Mouse (Mus musculus): ENCODE measurements around the gene Ucp3. TPM values are rescaled to one million over a fixed set of nuclear protein-coding genes. Genes with fewer than 3 reads are reported as not detected.

Ucp3 gene
- total RNA-seq (2023), result 0.19 and 0.25 TPM in 2 replicates

DNA sequence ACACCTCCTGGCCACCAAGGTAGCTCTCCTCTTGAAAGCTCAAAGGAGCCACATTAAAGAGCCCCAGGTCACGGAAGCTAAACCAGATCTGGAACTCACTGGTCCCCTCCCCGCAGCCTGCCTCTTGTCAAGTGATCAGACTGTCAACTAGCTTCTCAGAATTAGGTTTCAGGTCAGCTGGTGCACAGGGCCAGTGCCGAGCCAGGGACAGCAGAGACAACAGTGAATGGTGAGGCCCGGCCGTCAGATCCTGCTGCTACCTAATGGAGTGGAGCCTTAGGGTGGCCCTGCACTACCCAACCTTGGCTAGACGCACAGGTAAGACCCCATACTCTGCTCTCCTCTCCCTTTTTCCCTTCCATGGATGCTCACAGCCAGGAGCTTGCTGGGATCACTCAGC lies at the start of gene Ucp3:
Gene Ucp3, plus strand, starts transcription at position 214 of the 400 bp plus-strand sequence.

GRCm38 (mm10) chr7:100493117-100493483 lies 20.3 kb downstream of the Ucp3 start, which contains the start of gene Ucp2:
Gene Ucp2, plus strand, starts transcription at chr7:100493337.

GRCm38 (mm10) chr7:100514573-100514972 lies 41.8 kb downstream of the Ucp3 start, which contains the start of gene Dnajb13:
Gene Dnajb13, minus strand, starts transcription at chr7:100514960.

Other genes starting within 250 kb of the Ucp3 start
- 4.8 and 6.3 TPM in 2 replicates for gene Pgm2l1, start 245.6 kb upstream of the Ucp3 start, total RNA-seq (2023)
- not detected in 2 replicates for gene P4ha3, start 187.5 kb upstream of the Ucp3 start, total RNA-seq (2023)
- gene C2cd3, start 100.8 kb upstream of the Ucp3 start, total RNA-seq (2023), result 18.4 and 19.2 TPM in 2 replicates
- gene Ppme1, start 100.7 kb upstream of the Ucp3 start, total RNA-seq (2023), result 24.7 and 37.3 TPM in 2 replicates
- gene Ucp2, start 20.3 kb downstream of the Ucp3 start, total RNA-seq (2023), result 1,209 and 1,318 TPM in 2 replicates
- gene Dnajb13, start 42.0 kb downstream of the Ucp3 start, total RNA-seq (2023), result not detected in 2 replicates
- gene Coa4, start 64.1 kb downstream of the Ucp3 start, total RNA-seq (2023), result 12.3 and 13.8 TPM in 2 replicates
- 165 and 167 TPM in 2 replicates for gene Rab6a, start 134.4 kb downstream of the Ucp3 start, total RNA-seq (2023)
- gene Mrpl48, start 135.3 kb downstream of the Ucp3 start, total RNA-seq (2023), result 25.0 and 33.5 TPM in 2 replicates
- gene Plekhb1, start 189.4 kb downstream of the Ucp3 start, total RNA-seq (2023), result not detected in 2 replicates
- gene Fam168a, start 233.6 kb downstream of the Ucp3 start, total RNA-seq (2023), result 35.2 and 41.6 TPM in 2 replicates